Comparison of ENCODE assay signal across 8 mouse cellular contexts in genomic region chr14:57889541-57890010, GRCm38 (mm10). TPM values are rescaled to one million over a fixed set of nuclear protein-coding genes. Genes with fewer than 3 reads are reported as not detected.
DNase-seq lines count a peak whose midpoint lies in the region; ATAC-seq and TF ChIP-seq lines count a peak whose summit lies in the region.

No protein-coding gene starts in this region.

- peaks cover 3% of the 10 kb centered on the region; the same call in 1 of the 2 replicates for H3K79me2 ChIP-seq in liver, adult 2 months (ENCODE audit: control insufficient read depth, insufficient read depth, low read length)
- peaks cover 51% of the 10 kb centered on the region for H3K79me2 ChIP-seq in myocyte (ENCODE audit: control insufficient read depth, insufficient read depth)

- no peaks in the 10 kb centered on the region for H3K36me3 ChIP-seq in liver, adult 2 months (ENCODE audit: control insufficient read depth, insufficient read depth, low read length)
- no peaks in the 10 kb centered on the region for H3K36me3 ChIP-seq in myocyte (ENCODE audit: control insufficient read depth, insufficient read depth)

- ATAC-seq in CD4-positive, CD25-positive, alpha-beta regulatory T cell, adult 4 months: peak; percentile 19

- no peak for TF ChIP-seq CTCF in liver, adult 2 months (IDR thresholded peaks at IDR 0.05; ENCODE audit: low read depth, low read length)

- peak overlapping the region; percentile 85 for H3K4me2 ChIP-seq in myocyte (ENCODE audit: low read depth)

- peak; percentile 33 for DNase-seq in heart, adult 8-10 months (ENCODE audit: low spot score)
- no peak for DNase-seq in heart, postnatal 10 days
- peak; percentile 53 for DNase-seq in heart, postnatal 4 days
- no peak for DNase-seq in liver, adult 2 months (ENCODE audit: extremely low read depth, low read depth, low spot score)
- DNase-seq in layer of hippocampus, adult 11-12 months (ENCODE audit: low spot score): no peak

- TF ChIP-seq POLR2A in liver, adult 2 months (IDR thresholded peaks at IDR 0.05; ENCODE audit: extremely low read depth, insufficient read depth, low read length): no peak
- no peak for TF ChIP-seq POLR2A in myocyte (IDR thresholded peaks at IDR 0.05; ENCODE audit: insufficient read length, low read depth)

- H3ac ChIP-seq in myocyte (ENCODE audit: control insufficient read depth, insufficient read length): peak overlapping the region; percentile 36

- H3K4me1 ChIP-seq in brown adipose tissue, adult 24 weeks (ENCODE audit: control insufficient read depth, insufficient read depth, insufficient read length, low read length): 0 out of 2 replicates have a peak, but pooled peaks cover 5% of the 10 kb centered on the region
- H3K4me1 ChIP-seq in liver, adult 2 months (ENCODE audit: control insufficient read depth, insufficient read depth, low read length): no peaks in the 10 kb centered on the region

- intact Hi-C loops in heart, postnatal 10 days (cut with DNase I): loop anchor here (2.0 kb wide), 1 partner anchor 21 kb away; no protein-coding TSS in a partner anchor

- peak overlapping the region; percentile 80 for H3K9ac ChIP-seq in liver, adult 2 months (ENCODE audit: low read depth, low read length)

- H3K27me3 ChIP-seq in liver, adult 2 months (ENCODE audit: control insufficient read depth, insufficient read depth, low read length): no peaks in the 10 kb centered on the region
- no peaks in the 10 kb centered on the region for H3K27me3 ChIP-seq in myocyte (ENCODE audit: control insufficient read depth, insufficient read depth, insufficient read length)

- H3K27ac ChIP-seq in brown adipose tissue, adult 24 weeks (replicated peaks; ENCODE audit: low read depth, low read length): peak overlapping the region; percentile 63
- H3K27ac ChIP-seq in liver, adult 2 months (replicated peaks; ENCODE audit: insufficient read depth, low read depth, low read length): peak overlapping the region; percentile 20

- WGBS in liver, adult 2 months: under 1% methylated on average over 37 of the region's 37 CpGs

- peak overlapping the region; percentile 97 for H3K4me3 ChIP-seq in brown adipose tissue, adult 24 weeks (ENCODE audit: insufficient read depth, low read depth, low read length)
- peak overlapping the region; percentile 84 for H3K4me3 ChIP-seq in liver, adult 2 months (ENCODE audit: insufficient read depth, low read depth, low read length)
- H3K4me3 ChIP-seq in myocyte: peak overlapping the region; percentile 72

TF ChIP-seq in myocyte, 11 proteins besides CTCF, POLR2A, EP300 and RAD21:
- no peak for TF ChIP-seq MAX (IDR thresholded peaks at IDR 0.05; ENCODE audit: low read depth)
- TF ChIP-seq POLR2AphosphoS2 (IDR thresholded peaks at IDR 0.05; ENCODE audit: insufficient read length, low read depth): no peak
- no peak for TF ChIP-seq E2F4 (IDR thresholded peaks at IDR 0.05; ENCODE audit: insufficient read depth)
- no peak for TF ChIP-seq MYOG (IDR thresholded peaks at IDR 0.05; ENCODE audit: control insufficient read depth in 1 of 3, insufficient read depth in 1 of 3, insufficient read length in 2 of 3, low read depth in 2 of 3)

RNA-seq across cellular contexts. Expression of gene Zdhhc20, which starts 0.5 kb away (rescaled TPM):
- 1 to 10 TPM; 4.4 to 9.8 (median 7.4) TPM for total RNA-seq in heart, adult 8-10 months (2022)
- 10 to 100 TPM; 22.2 to 24.8 TPM for total RNA-seq in heart, postnatal 10 days (2021)
- 100 to 1,000 TPM; 212 to 215 TPM for polyA plus RNA-seq in CD4-positive, CD25-positive, alpha-beta regulatory T cell, adult 4 months (2017; shearing (Covaris generic))
- polyA plus RNA-seq in brown adipose tissue, adult 24 weeks (2012; ENCODE audit: insufficient read depth, insufficient read length, missing spikeins): 5.1 and 11.0 TPM in 2 replicates
- 10 to 100 TPM; 26.2 to 27.7 TPM for total RNA-seq in heart, postnatal 4 days (2021)
- total RNA-seq in liver, adult 2 months (2014; rRNA removed): 9.1 and 9.5 TPM in 2 replicates
- polyA plus RNA-seq in liver, adult 2 months (2012; rRNA removed): 1.5 and 2.3 TPM in 2 replicates
- polyA plus RNA-seq in myocyte (2012; fragmentation: generic; extraction: Trizol): 9.6 TPM

Comparison
In these comparisons a context has a peak if more than half of its experiments do, and no peak if none do; other contexts are left out.
1. DNase-seq: peak in heart, adult 8-10 months (single experiment) and heart, postnatal 4 days (single experiment); none in heart, postnatal 10 days (0 of 2), liver, adult 2 months (single experiment) and layer of hippocampus, adult 11-12 months (single experiment).
2. Peak in every context shown above with its lines, with median percentiles within 50 percentile points of each other: H3K4me3 ChIP-seq.